ENCODE assay signal across 8 mouse cellular contexts in the genomic region with DNA sequence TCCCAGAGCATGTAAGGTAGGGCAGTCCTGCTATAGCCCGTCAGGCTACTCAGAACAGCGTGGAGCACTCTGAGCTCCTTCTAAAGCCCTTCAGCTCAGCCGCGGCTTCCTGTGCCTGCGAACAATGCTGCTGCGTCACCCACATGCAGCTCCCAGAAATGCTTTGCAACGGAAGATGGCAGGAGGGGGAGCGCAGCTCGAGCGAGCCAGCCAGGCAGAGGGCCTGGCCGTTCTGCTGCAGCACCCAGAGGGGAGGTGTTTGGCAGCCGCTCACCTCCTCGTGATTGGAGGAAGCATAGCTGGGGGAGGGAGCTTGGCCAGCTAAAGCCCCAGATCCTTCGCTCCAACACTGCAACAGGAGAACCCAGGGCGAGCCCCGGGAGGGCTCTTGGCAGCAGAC. TPM values are rescaled to one million over a fixed set of nuclear protein-coding genes. Genes with fewer than 3 reads are reported as not detected.
A peak's percentile ranks its signal among the peaks of the same experiment; 100 is the strongest.
DNase-seq lines count a peak whose midpoint lies in the region; ATAC-seq and TF ChIP-seq lines count a peak whose summit lies in the region.

No protein-coding gene starts in this region.

- peak overlapping the region; percentile 77 for H3K4me2 ChIP-seq in embryonic facial prominence, embryonic 14.5 days (ENCODE audit: low read depth, low read length)
- peak overlapping the region; percentile 86 for H3K4me2 ChIP-seq in limb, embryonic 13.5 days (replicated peaks)
- H3K4me2 ChIP-seq in midbrain, embryonic 16.5 days (ENCODE audit: low read length), result peak overlapping the region; percentile 72

- TF ChIP-seq POLR2A in heart, adult 2 months (IDR thresholded peaks at IDR 0.05; ENCODE audit: insufficient read depth, low read depth, low read length), result peak; percentile 92

- H3K9ac ChIP-seq in embryonic facial prominence, embryonic 14.5 days (ENCODE audit: low read depth, low read length), result peak overlapping the region; percentile 76
- peak overlapping the region; percentile 49 for H3K9ac ChIP-seq in heart, adult 2 months (ENCODE audit: low read depth, low read length)
- peak overlapping the region; percentile 83 for H3K9ac ChIP-seq in limb, embryonic 13.5 days
- H3K9ac ChIP-seq in midbrain, embryonic 16.5 days (ENCODE audit: low read depth, low read length), result peak overlapping the region; percentile 53

- no peaks in the 10 kb centered on the region for H3K79me2 ChIP-seq in heart, adult 2 months (replicated peaks; ENCODE audit: control insufficient read depth, insufficient read depth, low read length)

- H3K27ac ChIP-seq in embryonic facial prominence, embryonic 14.5 days (replicated peaks; ENCODE audit: low read depth, low read length), result peak overlapping the region; percentile 96
- peak overlapping the region; percentile 93 for H3K27ac ChIP-seq in heart, adult 2 months
- H3K27ac ChIP-seq in limb, embryonic 13.5 days, result peak overlapping the region; percentile 95
- H3K27ac ChIP-seq in midbrain, embryonic 16.5 days (ENCODE audit: low read length), result peak overlapping the region; percentile 87

- TF ChIP-seq CTCF in heart, adult 2 months (IDR thresholded peaks at IDR 0.05), result peak; percentile 40

- peak; percentile 99 for DNase-seq in 3T3-L1 (ENCODE audit: low read depth, low spot score)
- peak; percentile 73 to 88 for DNase-seq in adrenal gland, postnatal 4 days (ENCODE audit: low spot score in 2 of 2)
- DNase-seq in embryonic facial prominence, embryonic 14.5 days (ENCODE audit: low spot score), result peak; percentile 99
- peak; percentile 95 to 97 for DNase-seq in heart, adult 2 months
- DNase-seq in kidney, adult 8-10 months, result peak; percentile 96 to 97
- peak; percentile 64 to 86 for DNase-seq in spleen, postnatal 10 days (ENCODE audit: low spot score in 2 of 2)

- peak overlapping the region; percentile 60 for H3K4me3 ChIP-seq in embryonic facial prominence, embryonic 14.5 days (ENCODE audit: low read depth, low read length)
- peak overlapping the region; percentile 72 for H3K4me3 ChIP-seq in heart, adult 2 months
- H3K4me3 ChIP-seq in limb, embryonic 13.5 days, result peak overlapping the region; percentile 66
- H3K4me3 ChIP-seq in midbrain, embryonic 16.5 days (ENCODE audit: low read depth, low read length), result peak overlapping the region; percentile 57

- peaks cover 11% of the 10 kb centered on the region for H3K4me1 ChIP-seq in embryonic facial prominence, embryonic 14.5 days (ENCODE audit: control insufficient read depth, insufficient read depth, low read length)
- H3K4me1 ChIP-seq in heart, adult 2 months (ENCODE audit: control insufficient read depth, insufficient read depth, low read length), result peaks cover 8% of the 10 kb centered on the region
- H3K4me1 ChIP-seq in limb, embryonic 13.5 days, result peaks cover 30% of the 10 kb centered on the region
- H3K4me1 ChIP-seq in midbrain, embryonic 16.5 days (ENCODE audit: control insufficient read depth, insufficient read depth, low read length), result peaks cover 26% of the 10 kb centered on the region

- WGBS in embryonic facial prominence, embryonic 14.5 days, result 0% methylated on average over 16 of the region's 16 CpGs
- 0% methylated on average over 16 of the region's 16 CpGs for WGBS in heart, adult 2 months
- WGBS in limb, embryonic 13.5 days, result under 1% methylated on average over 16 of the region's 16 CpGs
- 0% methylated on average over 16 of the region's 16 CpGs for WGBS in midbrain, embryonic 16.5 days

- H3K36me3 ChIP-seq in embryonic facial prominence, embryonic 14.5 days (ENCODE audit: control insufficient read depth, insufficient read depth, low read length), result peaks cover 33% of the 10 kb centered on the region
- H3K36me3 ChIP-seq in heart, adult 2 months (ENCODE audit: control insufficient read depth, insufficient read depth, low read length), result peaks cover 27% of the 10 kb centered on the region
- peaks cover 40% of the 10 kb centered on the region for H3K36me3 ChIP-seq in limb, embryonic 13.5 days
- H3K36me3 ChIP-seq in midbrain, embryonic 16.5 days (ENCODE audit: control insufficient read depth, insufficient read depth, low read length), result peaks cover 5% of the 10 kb centered on the region; the same call in 1 of the 2 replicates

- ATAC-seq in embryonic facial prominence, embryonic 14.5 days (ENCODE audit: low read depth), result peak; percentile 99
- peak; percentile 99 for ATAC-seq in limb, embryonic 13.5 days (ENCODE audit: low FRiP score, low read depth)
- ATAC-seq in midbrain, embryonic 16.5 days, result peak; percentile 99

- H3K27me3 ChIP-seq in embryonic facial prominence, embryonic 14.5 days (replicated peaks; ENCODE audit: control insufficient read depth, insufficient read depth, low read length), result no peaks in the 10 kb centered on the region
- no peaks in the 10 kb centered on the region for H3K27me3 ChIP-seq in heart, adult 2 months (ENCODE audit: control insufficient read depth, insufficient read depth, low read length)
- no peaks in the 10 kb centered on the region for H3K27me3 ChIP-seq in limb, embryonic 13.5 days
- H3K27me3 ChIP-seq in midbrain, embryonic 16.5 days (ENCODE audit: control insufficient read depth, insufficient read depth, low read depth, low read length), result no peaks in the 10 kb centered on the region

- H3K9me3 ChIP-seq in embryonic facial prominence, embryonic 14.5 days (ENCODE audit: control insufficient read depth, low read length), result no peaks in the 10 kb centered on the region
- H3K9me3 ChIP-seq in limb, embryonic 13.5 days, result no peaks in the 10 kb centered on the region
- no peaks in the 10 kb centered on the region for H3K9me3 ChIP-seq in midbrain, embryonic 16.5 days (replicated peaks; ENCODE audit: control insufficient read depth, low read length, poor library complexity, severe bottlenecking)

- intact Hi-C loops in heart, adult 2 months (cut with DNase I), result loop anchor here (2.0 kb wide), 1 partner anchor 65 kb away; the partner anchor contains the start of gene Kdm2a

- peak; percentile 72; the same call in 1 of the 2 replicates for TF ChIP-seq EP300 in heart, adult 2 months (IDR thresholded peaks at IDR 0.05; ENCODE audit: insufficient read depth, low read depth, low read length)

RNA-seq across cellular contexts. Expression of gene Grk2, which starts 27.8 kb away (rescaled TPM):
- total RNA-seq in adrenal gland, postnatal 4 days (2021), result 10 to 100 TPM; 54.6 to 57.8 TPM
- 17.0 and 18.9 TPM in 2 replicates for polyA plus RNA-seq in embryonic facial prominence, embryonic 14.5 days (2014; fragmentation: Nextera tagmentation; extraction: Ambion mirVana)
- total RNA-seq in heart, adult 2 months (2021), result 10 to 100 TPM; 56.0 to 59.0 TPM
- polyA plus RNA-seq in heart, adult 2 months (2012; rRNA removed), result 53.6 and 61.3 TPM in 2 replicates
- polyA plus RNA-seq in limb, embryonic 13.5 days (2015; fragmentation: Nextera tagmentation; extraction: Ambion mirVana), result 16.5 and 18.5 TPM in 2 replicates
- polyA plus RNA-seq in midbrain, embryonic 16.5 days (2015; fragmentation: Nextera tagmentation; extraction: Ambion mirVana), result 24.8 and 26.8 TPM in 2 replicates

RNA-seq across cellular contexts. Expression of gene Ankrd13d, which starts 50.9 kb away (rescaled TPM):
- total RNA-seq in adrenal gland, postnatal 4 days (2021), result 1 to 10 TPM; 8.2 to 8.8 TPM
- polyA plus RNA-seq in embryonic facial prominence, embryonic 14.5 days (2014; fragmentation: Nextera tagmentation; extraction: Ambion mirVana), result 7.6 and 9.0 TPM in 2 replicates
- under 1 TPM; 0.34 to 0.60 TPM for total RNA-seq in heart, adult 2 months (2021)
- 1.4 and 1.5 TPM in 2 replicates for polyA plus RNA-seq in heart, adult 2 months (2012; rRNA removed)
- polyA plus RNA-seq in limb, embryonic 13.5 days (2015; fragmentation: Nextera tagmentation; extraction: Ambion mirVana), result 13.6 and 14.7 TPM in 2 replicates
- polyA plus RNA-seq in midbrain, embryonic 16.5 days (2015; fragmentation: Nextera tagmentation; extraction: Ambion mirVana), result 55.6 and 65.7 TPM in 2 replicates

Comparison
In these comparisons a context has a peak if more than half of its experiments do, and no peak if none do; other contexts are left out.
1. Peak in every context shown above with its lines: DNase-seq, ATAC-seq, H3K4me3 ChIP-seq and H3K27ac ChIP-seq.